Mouse (Mus musculus) CH12.LX (cell line): ENCODE measurements around the gene Nup37. TPM values are rescaled to one million over a fixed set of nuclear protein-coding genes. Genes with fewer than 3 reads are reported as not detected.

ENCODE experiments used
- DNase-seq: peaks from one replicate; pipeline ENCODE4 v3.0.0-alpha.2; 2013; ENCODE audit errors: extremely low read depth
- H3K27ac ChIP-seq: 2 replicates; pipeline ENCODE4 v1.5.1; 2012; ENCODE audit warnings: low read depth, mild to moderate bottlenecking, control low read depth, moderate library complexity; ENCODE audit not compliant: insufficient read depth
- H3K27me3 ChIP-seq: replicated peaks from 2 replicates; pipeline ENCODE3; 2012; ENCODE audit warnings: inconsistent platforms
- H3K36me3 ChIP-seq, 2 experiments: replicated peaks in 1 of 2; 2 replicates each; pipeline versions ENCODE3 to v1.6.1; 2012; ENCODE audit warnings: inconsistent platforms in 1 of 2, low read length in 1 of 2, mild to moderate bottlenecking in 1 of 2, mixed read lengths in 1 of 2, moderate library complexity in 1 of 2; ENCODE audit not compliant: control insufficient read depth in 1 of 2, insufficient read depth in 1 of 2
- H3K4me1 ChIP-seq, 2 experiments: 2 replicates each; pipeline ENCODE4 v1.6.1; 2012; ENCODE audit warnings: inconsistent platforms in 1 of 2, moderate library complexity in 1 of 2; ENCODE audit not compliant: insufficient read depth in 2 of 2, control insufficient read depth in 1 of 2
- H3K4me2 ChIP-seq: 2 replicates; pipeline ENCODE4 v1.6.1; 2012; ENCODE audit warnings: low read depth, mild to moderate bottlenecking, control low read depth; ENCODE audit not compliant: poor library complexity, insufficient read depth, severe bottlenecking
- H3K4me3 ChIP-seq, 3 experiments: fragments of 150-350 bp in 1 of 3; sonication (generic) in 1 of 3; replicated peaks in 1 of 3; 2 replicates each; pipeline versions ENCODE3 to v1.5.1; 2011 to 2012; ENCODE audit warnings: low read depth in 2 of 3, low read length in 2 of 3, mild to moderate bottlenecking in 2 of 3, moderate library complexity in 2 of 3, control low read depth in 1 of 3, improper control_type of control experiment in 1 of 3, inconsistent platforms in 1 of 3, mixed read lengths in 1 of 3; ENCODE audit not compliant: poor library complexity in 1 of 3
- H3K79me2 ChIP-seq: replicated peaks from 2 replicates; pipeline ENCODE4 v1.6.1; 2012; ENCODE audit warnings: mild to moderate bottlenecking, moderate library complexity; ENCODE audit not compliant: control insufficient read depth, poor library complexity, insufficient read depth, severe bottlenecking; ENCODE audit errors: extremely low read depth
- H3K9ac ChIP-seq: 2 replicates; pipeline ENCODE4 v1.6.1; 2012; ENCODE audit warnings: low read depth, mild to moderate bottlenecking, control low read depth, moderate library complexity; ENCODE audit not compliant: insufficient read depth
- H3K9me3 ChIP-seq: replicated peaks from 2 replicates; pipeline ENCODE3; 2012; ENCODE audit warnings: low read length, inconsistent platforms, mixed read lengths
- BHLHE40 ChIP-seq: IDR thresholded peaks from 2 replicates; pipeline ENCODE4 v1.6.1; 2011; ENCODE audit warnings: mild to moderate bottlenecking, low read depth, low read length, improper control_type of control experiment
- CHD1 ChIP-seq: IDR thresholded peaks from 2 replicates; pipeline ENCODE4 v1.6.1; 2012; ENCODE audit warnings: low read depth, low read length, improper control_type of control experiment, inconsistent platforms
- CHD2 ChIP-seq: IDR thresholded peaks from 2 replicates; pipeline ENCODE4 v1.6.1; 2011; ENCODE audit warnings: low read length, improper control_type of control experiment
- E2F4 ChIP-seq: IDR thresholded peaks from 2 replicates; pipeline ENCODE4 v1.6.1; 2011; ENCODE audit warnings: low read depth, low read length, improper control_type of control experiment; ENCODE audit not compliant: insufficient replicate concordance
- ETS1 ChIP-seq: conservative IDR thresholded peaks from 2 replicates; pipeline ENCODE4 v1.6.1; 2012; ENCODE audit warnings: low read depth, mild to moderate bottlenecking, inconsistent platforms, low read length, improper control_type of control experiment, moderate library complexity
- HCFC1 ChIP-seq: IDR thresholded peaks from 2 replicates; pipeline ENCODE4 v1.6.1; 2012; ENCODE audit warnings: low read depth, mild to moderate bottlenecking, inconsistent platforms, low read length, improper control_type of control experiment
- IRF4 ChIP-seq: IDR thresholded peaks from 2 replicates; pipeline ENCODE4 v1.6.1; 2014; ENCODE audit warnings: low read depth, mild to moderate bottlenecking, inconsistent platforms, low read length, improper control_type of control experiment
- KAT2A ChIP-seq: IDR thresholded peaks from 2 replicates; pipeline ENCODE4 v1.6.1; 2012; ENCODE audit warnings: low read length, improper control_type of control experiment, inconsistent platforms; ENCODE audit not compliant: insufficient replicate concordance
- MAFK ChIP-seq: IDR thresholded peaks from 2 replicates; pipeline ENCODE4 v1.6.1; 2011; ENCODE audit warnings: low read length, improper control_type of control experiment; ENCODE audit not compliant: insufficient replicate concordance
- MAX ChIP-seq: IDR thresholded peaks from 2 replicates; pipeline ENCODE4 v1.6.1; 2011; ENCODE audit warnings: low read length, improper control_type of control experiment
- MAZ ChIP-seq: IDR thresholded peaks from 2 replicates; pipeline ENCODE4 v1.6.1; 2012; ENCODE audit warnings: low read depth, mild to moderate bottlenecking, inconsistent platforms, low read length, improper control_type of control experiment, moderate library complexity
- MXI1 ChIP-seq: IDR thresholded peaks from 2 replicates; pipeline ENCODE4 v1.6.1; 2011; ENCODE audit warnings: mild to moderate bottlenecking, low read depth, low read length, improper control_type of control experiment
- POLR2A ChIP-seq: IDR thresholded peaks from 2 replicates; pipeline ENCODE4 v1.6.1; 2011; ENCODE audit warnings: low read depth, mild to moderate bottlenecking, improper control_type of control experiment, low read length
- RAD21 ChIP-seq: IDR thresholded peaks from 2 replicates; pipeline ENCODE4 v1.6.1; 2011; ENCODE audit warnings: low read depth, mild to moderate bottlenecking, low read length, improper control_type of control experiment, moderate library complexity
- TCF12 ChIP-seq: IDR thresholded peaks from 2 replicates; pipeline ENCODE4 v1.6.1; 2014; ENCODE audit warnings: low read depth, mild to moderate bottlenecking, inconsistent platforms, low read length, improper control_type of control experiment
- USF1 ChIP-seq: IDR thresholded peaks from 2 replicates; pipeline ENCODE4 v1.6.1; 2014; ENCODE audit warnings: low read depth, mild to moderate bottlenecking, inconsistent platforms, low read length, improper control_type of control experiment
- USF2 ChIP-seq: conservative IDR thresholded peaks from 2 replicates; pipeline ENCODE4 v1.6.1; 2011; ENCODE audit warnings: low read depth, low read length, improper control_type of control experiment
- ZC3H11A ChIP-seq: IDR thresholded peaks from 2 replicates; pipeline ENCODE4 v1.6.1; 2012; ENCODE audit warnings: low read depth, mild to moderate bottlenecking, inconsistent platforms, low read length, improper control_type of control experiment
- ZKSCAN1 ChIP-seq: IDR thresholded peaks from 2 replicates; pipeline ENCODE4 v1.6.1; 2012; ENCODE audit warnings: low read depth, inconsistent platforms, low read length, improper control_type of control experiment, borderline replicate concordance
- ZMIZ1 ChIP-seq: IDR thresholded peaks from 2 replicates; pipeline ENCODE4 v1.6.1; 2012; ENCODE audit warnings: low read depth, mild to moderate bottlenecking, inconsistent platforms, low read length, improper control_type of control experiment
- dilution Hi-C: fragments of 300-500 bp; cut with MboI; formaldehyde crosslinking; loops from 2 replicates; pipeline ENCODE4 v1.14.3; 2020; ENCODE audit warnings: low sequenced_read_pairs; ENCODE audit not compliant: extremely low pct_unique_long_range_greater_than_20kb, extremely low pct_ligation_motif_present
- in situ Hi-C: fragments of 300-500 bp; cut with MboI; formaldehyde crosslinking; loops from 3 replicates; pipeline ENCODE4 v1.14.3; 2019; ENCODE audit warnings: low sequenced_read_pairs, low pct_ligation_motif_present, low pct_unique_long_range_greater_than_20kb, mixed read lengths
- polyA plus RNA-seq: library from polyadenylated mRNA; unstranded; fragments of >175 nt; gene quantifications from 2 replicates; pipeline ENCODE4 v1.2.1, GENCODE M21; 2012; ENCODE audit warnings: low read depth; ENCODE audit not compliant: insufficient read length
- total RNA-seq, 2 experiments: library from RNA; depleted of rRNA; stranded (reverse); fragments of 300-350 nt in 1 of 2; fragments of >200 nt in 1 of 2; gene quantifications; 2 replicates each; pipeline ENCODE4 v1.2.3; 2012 to 2014

Gene Nup37
- total and polyA plus RNA-seq, 3 experiments, result 59.2 to 222 (median 82.4) TPM

DNA sequence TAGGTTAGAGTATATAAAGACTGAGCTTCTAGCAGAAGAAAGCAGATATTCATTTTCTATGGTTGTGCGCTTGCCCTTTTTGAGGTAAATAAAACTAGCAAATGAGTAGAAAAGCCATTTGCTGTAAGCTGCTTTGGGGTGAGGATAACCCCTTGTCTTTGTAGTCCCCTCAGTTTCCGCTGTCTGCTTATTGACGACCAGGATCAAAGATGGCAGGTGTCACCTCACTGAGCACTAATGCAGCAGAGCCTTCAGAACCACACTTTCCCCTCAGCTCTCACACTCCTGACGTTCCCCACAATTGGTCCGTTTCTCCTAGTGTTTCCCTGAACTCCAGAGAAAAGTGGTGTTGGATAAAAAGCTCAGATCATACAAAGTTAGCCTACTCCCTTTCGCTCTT lies 56.4 kb downstream of the Nup37 start:
- H3K4me2 ChIP-seq, result no peak overlapping the region
- dilution Hi-C loops, result no loop called here

DNA sequence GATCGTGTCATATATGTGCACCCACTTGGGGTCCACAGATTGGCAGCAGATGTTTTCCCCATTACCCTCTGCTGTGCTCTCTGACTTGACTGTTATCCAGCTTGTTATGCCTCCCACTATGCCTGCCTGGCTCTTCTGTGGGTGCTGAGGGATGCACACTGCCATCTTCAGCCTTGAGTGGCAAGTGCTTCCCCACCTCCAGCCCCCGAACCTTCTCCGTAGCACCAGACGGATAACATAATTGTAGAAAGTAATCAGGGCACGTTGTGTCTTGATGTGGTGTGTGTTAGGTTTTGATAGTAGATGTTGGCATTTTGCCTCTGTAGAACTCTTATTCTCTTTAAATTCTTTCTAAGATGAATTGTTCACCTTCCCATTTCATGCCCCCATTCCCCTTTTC lies 65.9 kb downstream of the Nup37 start:
- no peak overlapping the region for H3K9ac ChIP-seq

More for the DNA sequence above, 56.4 kb downstream of the Nup37 start:
- H3K36me3 ChIP-seq, result peaks cover 11 to 37% of the 10 kb centered on the region in 2 experiments
- TF ChIP-seq MXI1, result no peak
- TF ChIP-seq ETS1, result no peak
- no peak for TF ChIP-seq POLR2A
- no peak for TF ChIP-seq TCF12
- TF ChIP-seq CHD2, result no peak
- TF ChIP-seq MAX, result no peak
- TF ChIP-seq USF1, result no peak
- no peak for TF ChIP-seq ZC3H11A
- TF ChIP-seq HCFC1, result no peak
- no peak for TF ChIP-seq MAFK
- no peak for TF ChIP-seq MAZ
- no peak for TF ChIP-seq CHD1
- no peak for TF ChIP-seq RAD21
- TF ChIP-seq USF2, result no peak
- TF ChIP-seq ZKSCAN1, result no peak
- TF ChIP-seq KAT2A, result no peak
- TF ChIP-seq BHLHE40, result no peak
- no peak for TF ChIP-seq IRF4
- TF ChIP-seq E2F4, result no peak
- TF ChIP-seq, all 38 proteins: peak for 0
- H3K9ac ChIP-seq, result no peak overlapping the region
- DNase-seq, result no peak
- no peak overlapping the region for H3K4me3 ChIP-seq
- H3K27ac ChIP-seq, result no peak overlapping the region
- in situ Hi-C loops, result no loop called here
- no peaks in the 10 kb centered on the region for H3K27me3 ChIP-seq
- H3K4me1 ChIP-seq, result peaks cover 2 to 17% of the 10 kb centered on the region in 2 experiments; a peak in 2 of 4 replicates
- H3K9me3 ChIP-seq, result no peaks in the 10 kb centered on the region
- 0 out of 2 replicates have a peak, but pooled peaks cover 3% of the 10 kb centered on the region for H3K79me2 ChIP-seq

More for the DNA sequence above, 65.9 kb downstream of the Nup37 start:
- Histone ChIP-seq H3K9me3 (no peaks in the 10 kb centered on the region), H3K27me3 (no peaks in the 10 kb centered on the region), H3K36me3 (peaks cover 10 to 64% of the 10 kb centered on the region in 2 experiments), H3K79me2 (no peaks in the 10 kb centered on the region), H3K27ac (no peak overlapping the region), H3K4me3 (no peak overlapping the region), H3K4me2 (no peak overlapping the region), H3K4me1 (no peaks in the 10 kb centered on the region)
- in situ Hi-C loops (no loop called here), dilution Hi-C loops (no loop called here)
- TF ChIP-seq ZC3H11A, result no peak
- TF ChIP-seq ZMIZ1, result no peak
- TF ChIP-seq USF1, result no peak
- no peak for TF ChIP-seq KAT2A
- DNase-seq, result no peak
